Mouse (Mus musculus) stomach, postnatal 0 days (tissue): ENCODE results near the gene Gm49318.

ENCODE experiments used
- CTCF ChIP-seq: IDR thresholded peaks from 2 replicates; pipeline ENCODE4 v1.5.1; 2016; ENCODE audit warnings: antibody characterized with exemption, low read depth, mild to moderate bottlenecking, moderate library complexity
- EP300 ChIP-seq: optimal IDR thresholded peaks from 2 replicates; pipeline ENCODE3; 2016; ENCODE audit warnings: antibody characterized with exemption

DNA sequence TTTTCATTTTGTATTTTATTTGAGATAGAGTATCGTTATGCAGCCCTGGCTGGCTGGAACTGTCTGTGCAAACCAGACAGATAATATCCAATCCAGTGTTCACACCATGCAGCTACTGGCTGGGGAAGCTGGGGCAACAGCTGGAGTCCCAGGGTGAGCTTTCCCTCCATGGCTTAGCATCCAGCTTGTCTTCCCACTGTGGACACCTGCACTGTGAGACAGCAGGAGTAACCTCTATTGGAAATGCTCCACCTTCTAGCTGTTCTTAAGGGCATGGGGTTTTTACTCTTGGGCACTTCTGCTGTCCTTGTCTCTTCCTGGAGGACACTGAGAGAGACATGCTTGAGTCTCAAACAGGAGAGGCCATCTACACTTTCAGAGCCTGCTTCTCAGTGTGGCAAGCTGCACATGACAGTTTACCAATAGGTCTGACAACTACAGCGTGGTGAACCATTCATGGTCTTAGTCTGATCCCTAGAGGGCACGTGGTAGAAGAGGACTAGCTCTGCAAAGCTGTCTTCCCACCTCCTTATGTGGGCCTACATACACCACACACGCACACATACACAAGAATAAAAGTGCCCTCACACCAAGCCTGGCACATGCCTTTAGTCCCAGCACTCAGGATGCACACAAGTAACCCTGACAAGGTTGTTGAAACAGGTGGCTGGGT, 1.0 kb downstream of the Gm49318 start:
- TF ChIP-seq CTCF = 0 out of 2 replicates have a peak, but pooled peaks have one; percentile 6
- TF ChIP-seq EP300 = no peak
